Mouse (Mus musculus): ENCODE results near the gene Olfr551. TPM values are rescaled to one million over a fixed set of nuclear protein-coding genes. Genes with fewer than 3 reads are reported as not detected.

Olfr551 gene
- polyA plus RNA-seq, 1 experiment: not detected

DNA sequence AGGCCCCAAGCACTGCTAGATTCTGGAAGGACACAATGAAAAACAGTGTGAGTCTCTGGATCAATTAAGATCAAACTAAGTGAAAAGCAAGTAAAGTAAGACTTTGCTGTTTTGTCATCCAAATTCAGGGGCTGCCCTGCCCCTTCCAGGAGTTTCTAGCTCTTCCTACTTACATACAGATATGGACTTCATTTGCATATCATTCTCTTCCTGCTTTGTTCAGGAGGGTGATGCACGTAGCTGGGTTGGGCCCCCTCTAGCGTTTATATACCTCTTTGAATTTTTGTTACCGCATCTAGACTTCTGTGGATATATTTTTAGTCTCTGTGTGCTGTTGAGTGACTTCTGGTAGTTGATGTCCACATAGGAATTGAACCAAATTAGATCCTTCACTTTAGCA, 50.4 kb downstream of the Olfr551 start:
- Histone ChIP-seq H3K4me1 (ENCODE audit: control insufficient read depth, insufficient read depth, insufficient read length, low read length) (no peaks in the 10 kb centered on the region), H3K4me3 (ENCODE audit: insufficient read depth, low read depth, low read length) (no peak overlapping the region), H3K27ac (replicated peaks; ENCODE audit: low read depth, low read length) (no peak overlapping the region)

DNA sequence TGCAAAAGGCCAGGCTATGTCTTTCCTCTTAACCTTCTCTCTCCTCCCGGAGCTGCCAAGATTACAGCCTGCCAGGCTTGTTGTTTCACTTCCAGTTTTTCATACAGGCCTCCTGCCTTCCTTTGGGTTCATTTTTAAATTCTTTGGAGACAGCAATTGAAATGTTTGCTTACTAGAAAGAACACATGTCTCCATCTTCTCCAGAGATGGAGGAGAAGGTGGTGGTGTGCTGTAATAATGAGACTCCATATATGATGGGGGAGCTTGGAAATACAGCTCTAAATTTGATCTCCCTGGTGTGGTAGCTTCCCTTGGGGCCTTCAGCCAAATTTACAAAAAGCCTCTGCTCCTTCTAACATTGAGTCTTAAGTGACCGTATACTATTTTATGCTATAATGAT, 51.1 kb downstream of the Olfr551 start, which contains the start of gene Olfr548-ps1:
Gene Olfr548-ps1 (plus strand): TSS at position 301 of the 400 bp plus-strand sequence.
- H3K27ac ChIP-seq (replicated peaks; ENCODE audit: low read depth, low read length): no peak within 1 kb of the TSS
- H3K4me3 ChIP-seq (ENCODE audit: insufficient read depth, low read depth, low read length): no peak within 1 kb of the TSS
- H3K4me1 ChIP-seq (ENCODE audit: control insufficient read depth, insufficient read depth, insufficient read length, low read length): no peaks in the 10 kb centered on the region

DNA sequence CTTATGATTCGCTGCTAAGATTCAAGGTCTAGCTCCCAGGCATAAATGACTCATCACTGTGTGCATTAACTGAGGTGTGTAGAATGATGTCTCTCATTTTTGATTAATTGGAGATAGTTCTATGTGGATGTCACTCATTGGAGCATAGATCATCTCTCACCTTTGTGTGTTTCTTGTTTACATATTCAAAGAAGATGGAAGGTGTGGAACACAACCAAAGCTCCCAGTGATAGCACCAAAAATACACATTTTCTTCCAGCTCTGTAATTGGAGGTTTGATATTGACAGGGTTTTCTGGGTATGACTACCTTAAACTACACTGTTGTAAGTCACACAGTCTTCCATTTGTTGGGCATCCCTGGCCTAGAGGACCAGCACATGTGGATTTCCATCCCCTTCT, 57.2 kb downstream of the Olfr551 start, which contains the start of gene Olfr547:
Gene Olfr547 (plus strand): TSS at position 301 of the 400 bp plus-strand sequence.
- H3K27ac ChIP-seq (replicated peaks; ENCODE audit: low read depth, low read length): no peak within 1 kb of the TSS

More for the DNA sequence above, 57.2 kb downstream of the Olfr551 start, which contains the start of gene Olfr547:
- no peaks in the 10 kb centered on the region for H3K4me1 ChIP-seq (ENCODE audit: control insufficient read depth, insufficient read depth, insufficient read length, low read length)
- no peak within 1 kb of the TSS for H3K4me3 ChIP-seq (ENCODE audit: insufficient read depth, low read depth, low read length)

Other genes starting within 250 kb of the Olfr551 start
- 19.5 and 26.1 TPM in 2 replicates for gene Rrm1, start 150.2 kb downstream of the Olfr551 start, polyA plus RNA-seq (2012; ENCODE audit: insufficient read depth, insufficient read length, missing spikeins)
- not detected in 2 replicates for gene Olfr543, start 110.2 kb downstream of the Olfr551 start, polyA plus RNA-seq (2012; ENCODE audit: insufficient read depth, insufficient read length, missing spikeins)
- gene Olfr544, start 103.6 kb downstream of the Olfr551 start, polyA plus RNA-seq (2012; ENCODE audit: insufficient read depth, insufficient read length, missing spikeins): not detected in 2 replicates
- not detected in 2 replicates for gene Olfr545, start 92.3 kb downstream of the Olfr551 start, polyA plus RNA-seq (2012; ENCODE audit: insufficient read depth, insufficient read length, missing spikeins)
- gene Olfr547, start 57.1 kb downstream of the Olfr551 start, polyA plus RNA-seq (2012; ENCODE audit: insufficient read depth, insufficient read length, missing spikeins): not detected in 2 replicates
- gene Olfr548-ps1, start 51.0 kb downstream of the Olfr551 start, polyA plus RNA-seq (2012; ENCODE audit: insufficient read depth, insufficient read length, missing spikeins): not detected in 2 replicates
- not detected in 2 replicates for gene Olfr549, start 42.0 kb downstream of the Olfr551 start, polyA plus RNA-seq (2012; ENCODE audit: insufficient read depth, insufficient read length, missing spikeins)
- 3.1 and 4.2 TPM in 2 replicates for gene Trim21, start 26.4 kb downstream of the Olfr551 start, polyA plus RNA-seq (2012; ENCODE audit: insufficient read depth, insufficient read length, missing spikeins)
- gene Olfr550, start 20.4 kb downstream of the Olfr551 start, polyA plus RNA-seq (2012; ENCODE audit: insufficient read depth, insufficient read length, missing spikeins): not detected in 2 replicates
- gene Olfr552, start 5.9 kb upstream of the Olfr551 start, polyA plus RNA-seq (2012; ENCODE audit: insufficient read depth, insufficient read length, missing spikeins): not detected in 2 replicates
- gene Olfr553, start 26.3 kb upstream of the Olfr551 start, polyA plus RNA-seq (2012; ENCODE audit: insufficient read depth, insufficient read length, missing spikeins): not detected in 2 replicates
- not detected in 2 replicates for gene Olfr554, start 46.5 kb upstream of the Olfr551 start, polyA plus RNA-seq (2012; ENCODE audit: insufficient read depth, insufficient read length, missing spikeins)
- gene Olfr555, start 66.9 kb upstream of the Olfr551 start, polyA plus RNA-seq (2012; ENCODE audit: insufficient read depth, insufficient read length, missing spikeins): not detected in 2 replicates
- not detected in 2 replicates for gene Olfr556, start 73.0 kb upstream of the Olfr551 start, polyA plus RNA-seq (2012; ENCODE audit: insufficient read depth, insufficient read length, missing spikeins)
- gene Trim68, start 95.4 kb upstream of the Olfr551 start, polyA plus RNA-seq (2012; ENCODE audit: insufficient read depth, insufficient read length, missing spikeins): 6.3 and 7.5 TPM in 2 replicates
- gene Olfr557, start 104.0 kb upstream of the Olfr551 start, polyA plus RNA-seq (2012; ENCODE audit: insufficient read depth, insufficient read length, missing spikeins): not detected in 2 replicates
- gene Olfr558, start 110.3 kb upstream of the Olfr551 start, polyA plus RNA-seq (2012; ENCODE audit: insufficient read depth, insufficient read length, missing spikeins): 1.3 and 2.3 TPM in 2 replicates
- gene Olfr33, start 127.2 kb upstream of the Olfr551 start, polyA plus RNA-seq (2012; ENCODE audit: insufficient read depth, insufficient read length, missing spikeins): not detected in 2 replicates
- not detected in 2 replicates for gene Olfr559, start 135.6 kb upstream of the Olfr551 start, polyA plus RNA-seq (2012; ENCODE audit: insufficient read depth, insufficient read length, missing spikeins)
- gene Olfr560, start 167.5 kb upstream of the Olfr551 start, polyA plus RNA-seq (2012; ENCODE audit: insufficient read depth, insufficient read length, missing spikeins): not detected in 2 replicates
- gene Olfr78, start 167.6 kb upstream of the Olfr551 start, polyA plus RNA-seq (2012; ENCODE audit: insufficient read depth, insufficient read length, missing spikeins): 1.3 TPM in 1 of 2 replicates, not detected in the other
- not detected in 2 replicates for gene Olfr561, start 179.3 kb upstream of the Olfr551 start, polyA plus RNA-seq (2012; ENCODE audit: insufficient read depth, insufficient read length, missing spikeins)
- not detected in 2 replicates for gene Olfr564, start 211.6 kb upstream of the Olfr551 start, polyA plus RNA-seq (2012; ENCODE audit: insufficient read depth, insufficient read length, missing spikeins)